Mouse (Mus musculus) T-cell, adult 66 days (primary cell): ENCODE results near the gene Mob1a. TPM values are rescaled to one million over a fixed set of nuclear protein-coding genes. Genes with fewer than 3 reads are reported as not detected.

Experiments used
- total RNA-seq, 2 experiments: library from RNA; stranded (reverse); gene quantifications; 3 replicates in 1 of 2; 4 replicates in 1 of 2; pipeline ENCODE4 v1.2.4; 2023

Gene Mob1a
- total RNA-seq: 100 to 1,000 TPM; 113 to 127 TPM

DNA sequence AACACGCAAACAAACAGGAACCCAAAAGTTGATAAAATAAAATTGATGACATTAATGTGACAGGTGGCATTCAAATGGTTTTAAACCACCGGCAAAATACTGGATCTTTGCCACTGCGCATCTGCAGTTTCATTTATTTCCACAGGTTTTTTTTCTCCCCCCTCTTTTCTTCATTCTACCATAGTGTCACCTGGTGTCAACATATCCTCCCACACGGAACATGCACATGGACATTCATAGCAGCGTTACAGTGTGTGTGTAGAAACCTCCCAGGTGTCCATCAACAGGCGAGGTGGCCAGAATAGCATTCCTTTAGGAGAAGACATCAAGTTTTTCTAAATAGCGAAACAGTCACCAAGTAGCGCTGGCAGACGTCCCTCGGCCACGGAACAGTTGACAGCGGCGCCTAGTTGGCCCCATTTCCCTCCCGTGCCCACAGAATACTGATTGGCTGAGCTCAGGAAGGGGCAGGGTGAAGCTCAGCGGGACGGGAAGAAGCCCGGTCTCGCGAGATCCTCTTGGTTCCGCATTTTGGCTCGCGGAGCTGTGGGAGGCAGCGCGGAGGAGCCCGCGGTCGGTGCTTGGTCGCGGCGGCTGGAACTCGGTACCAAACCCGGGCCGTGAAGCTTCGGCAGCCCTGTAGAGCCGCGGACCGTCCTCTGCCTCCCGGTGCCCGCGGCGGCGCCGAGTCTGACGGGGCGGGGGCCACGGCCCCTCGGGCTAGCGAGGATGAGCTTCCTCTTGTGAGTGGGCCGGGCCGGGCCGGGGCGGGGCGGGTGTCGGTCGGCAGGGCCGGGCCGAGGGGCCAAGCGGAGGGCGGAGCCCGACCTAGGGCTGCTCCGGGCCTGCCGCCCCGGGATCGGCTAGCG is at the start of gene Mob1a, which contains the start of gene Mthfd2:
TSS of gene Mob1a (plus strand) at position 492 of the 869 bp plus-strand sequence.
TSS of gene Mthfd2 (minus strand) at position 384 of the 869 bp plus-strand sequence.

DNA sequence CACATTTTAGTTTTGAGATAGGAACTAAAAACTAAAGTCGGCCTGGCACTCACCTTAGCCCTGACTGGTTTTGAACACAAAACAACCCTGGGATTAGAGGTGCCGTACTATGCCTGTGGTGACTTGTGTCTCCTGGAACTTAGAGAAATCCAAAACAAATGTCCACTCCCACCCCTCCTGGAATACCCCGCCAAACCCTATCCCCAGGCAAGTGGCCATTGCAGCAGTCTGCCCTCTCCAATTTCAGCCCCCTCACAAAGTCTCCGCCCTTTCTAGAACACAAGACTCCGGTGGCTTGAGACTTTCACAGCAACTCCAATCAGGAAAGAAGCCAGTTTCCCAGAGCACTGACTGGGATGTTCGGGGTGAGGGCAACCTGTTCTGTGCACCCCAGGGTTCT is 23.1 kb downstream of the Mob1a start, which contains the start of gene Bola3:
TSS of gene Bola3 (plus strand) at position 275 of the 400 bp plus-strand sequence.

Other genes with a start within 250 kb of the Mob1a start
- 10 to 100 TPM; 28.2 to 31.7 TPM for gene Pcgf1, start 248.1 kb upstream of the Mob1a start, total RNA-seq
- not detected for gene Lbx2, start 239.6 kb upstream of the Mob1a start, total RNA-seq
- gene Ccdc142, start 224.4 kb upstream of the Mob1a start, total RNA-seq: 10 to 100 TPM in 1 of 2 experiments, 1 to 10 TPM in 1; 8.4 to 11.3 TPM
- gene Gm42688, start 224.4 kb upstream of the Mob1a start, total RNA-seq: 10 to 100 TPM; 10.5 to 11.2 TPM
- 10 to 100 TPM; 28.3 to 31.2 TPM for gene Mrpl53, start 217.0 kb upstream of the Mob1a start, total RNA-seq
- gene Mogs, start 210.5 kb upstream of the Mob1a start, total RNA-seq: 10 to 100 TPM; 53.2 to 53.7 TPM
- 10 to 100 TPM; 34.0 to 41.6 TPM for gene Wbp1, start 204.5 kb upstream of the Mob1a start, total RNA-seq
- 10 to 100 TPM; 34.1 to 35.9 TPM for gene Ino80b, start 200.6 kb upstream of the Mob1a start, total RNA-seq
- gene Rtkn, start 190.6 kb upstream of the Mob1a start, total RNA-seq: not detected
- 1 to 10 TPM in 1 of 2 experiments, under 1 TPM in 1; 0.89 to 1.7 TPM for gene Wdr54, start 169.6 kb upstream of the Mob1a start, total RNA-seq
- not detected for gene 1700003E16Rik, start 169.6 kb upstream of the Mob1a start, total RNA-seq
- 100 to 1,000 TPM; 117 to 120 TPM for gene Dctn1, start 160.1 kb upstream of the Mob1a start, total RNA-seq
- gene Slc4a5, start 106.2 kb upstream of the Mob1a start, total RNA-seq: not detected
- gene Mthfd2, start 108 bp upstream of the Mob1a start, total RNA-seq: 10 to 100 TPM; 42.1 to 52.4 TPM
- gene Bola3, start 23.1 kb downstream of the Mob1a start, total RNA-seq: 10 to 100 TPM; 33.9 to 37.3 TPM
- 100 to 1,000 TPM; 158 to 168 TPM for gene Tet3, start 133.1 kb downstream of the Mob1a start, total RNA-seq
- gene Dguok, start 181.0 kb downstream of the Mob1a start, total RNA-seq: 10 to 100 TPM; 49.1 to 52.2 TPM
- 1 to 10 TPM; 1.1 to 1.2 TPM for gene Actg2, start 210.2 kb downstream of the Mob1a start, total RNA-seq
- gene Stambp, start 246.7 kb downstream of the Mob1a start, total RNA-seq: 10 to 100 TPM; 21.1 to 21.8 TPM